Mouse (Mus musculus) kidney, adult 2 months (tissue): ENCODE results near the gene Lcn11.

Experiments
- CTCF ChIP-seq: fragments of 200-500 bp; conservative IDR thresholded peaks from 2 replicates; pipeline ENCODE4 v1.5.1; 2011; ENCODE audit warnings: low read depth, mild to moderate bottlenecking, control low read depth, low read length, moderate library complexity, mixed read lengths; ENCODE audit not compliant: insufficient read depth, insufficient read length
- POLR2A ChIP-seq: fragments of 200-500 bp; IDR thresholded peaks from one replicate; pipeline ENCODE4 v1.6.1; 2011; ENCODE audit warnings: low read depth, low read length, control low read depth

GRCm38 (mm10) chr2:25741671-25742070, 35.1 kb upstream of the Lcn11 start:
- TF ChIP-seq CTCF, result no peak
- TF ChIP-seq POLR2A, result no peak
